12 mouse cellular contexts compared by ENCODE assay signal in the genomic region with DNA sequence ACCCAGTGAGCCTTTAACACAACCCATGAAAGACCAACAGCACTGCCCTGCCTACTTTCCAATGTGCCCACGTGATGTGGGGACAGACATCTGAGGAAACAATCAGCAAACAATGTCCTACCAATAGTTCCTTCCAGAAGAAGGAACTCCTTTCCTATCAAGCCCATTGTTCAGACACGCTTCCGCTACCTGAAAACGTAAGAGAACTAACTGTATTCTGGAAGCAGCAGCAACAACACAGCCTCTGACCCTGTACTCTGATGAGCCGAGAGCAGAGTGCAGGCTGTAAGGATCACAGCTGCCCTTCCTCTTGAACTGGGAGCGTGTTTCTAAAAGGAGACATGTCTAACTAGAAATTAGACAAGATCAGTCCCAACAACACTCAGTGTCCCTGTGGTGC. TPM values are rescaled to one million over a fixed set of nuclear protein-coding genes. Genes with fewer than 3 reads are reported as not detected.
DNase-seq lines count a peak whose midpoint lies in the region; ATAC-seq and TF ChIP-seq lines count a peak whose summit lies in the region.
"Had no signal": no experiment of that assay in that cellular context is flagged by ENCODE, and none has a peak within 500 bp of the region (broad histone marks: within the 10 kb centered on the region; RNA-seq: fewer than 3 reads in every experiment).

No protein-coding gene starts in this region.

- H3K27me3 ChIP-seq in hindbrain, postnatal 0 days (ENCODE audit: insufficient read depth, low read length): no peaks in the 10 kb centered on the region
- H3K27me3 ChIP-seq in hindbrain, embryonic 12.5 days: no peaks in the 10 kb centered on the region
- H3K27me3 ChIP-seq in heart, embryonic 12.5 days (replicated peaks): no peaks in the 10 kb centered on the region
- no peaks in the 10 kb centered on the region for H3K27me3 ChIP-seq in lung, embryonic 16.5 days (ENCODE audit: control insufficient read depth, insufficient read depth, low read depth, low read length)
- H3K27me3 ChIP-seq in forebrain, embryonic 13.5 days: no peaks in the 10 kb centered on the region

- no peaks in the 10 kb centered on the region for H3K36me3 ChIP-seq in hindbrain, postnatal 0 days (ENCODE audit: insufficient read depth, low read length)
- no peaks in the 10 kb centered on the region for H3K36me3 ChIP-seq in hindbrain, embryonic 12.5 days
- H3K36me3 ChIP-seq in heart, embryonic 12.5 days: no peaks in the 10 kb centered on the region
- H3K36me3 ChIP-seq in lung, embryonic 16.5 days (ENCODE audit: control insufficient read depth, insufficient read depth, low read length): no peaks in the 10 kb centered on the region
- H3K36me3 ChIP-seq in forebrain, embryonic 13.5 days (ENCODE audit: poor library complexity, severe bottlenecking): no peaks in the 10 kb centered on the region

- H3K4me1 ChIP-seq in hindbrain, postnatal 0 days (ENCODE audit: insufficient read depth, low read length): 0 out of 2 replicates have a peak, but pooled peaks cover 3% of the 10 kb centered on the region
- peaks cover 24% of the 10 kb centered on the region for H3K4me1 ChIP-seq in hindbrain, embryonic 12.5 days
- peaks cover 66% of the 10 kb centered on the region for H3K4me1 ChIP-seq in brown adipose tissue, adult 24 weeks (ENCODE audit: control insufficient read depth, insufficient read depth, insufficient read length, low read length)
- H3K4me1 ChIP-seq in heart, embryonic 12.5 days (replicated peaks): peaks cover 62% of the 10 kb centered on the region
- peaks cover 24% of the 10 kb centered on the region for H3K4me1 ChIP-seq in lung, embryonic 16.5 days (replicated peaks; ENCODE audit: control insufficient read depth, insufficient read depth, low read length)
- H3K4me1 ChIP-seq in forebrain, embryonic 13.5 days: peaks cover 10% of the 10 kb centered on the region

- ATAC-seq in hindbrain, postnatal 0 days: no peak
- no peak for ATAC-seq in hindbrain, embryonic 12.5 days (ENCODE audit: low FRiP score)
- no peak for ATAC-seq in heart, embryonic 12.5 days (ENCODE audit: insufficient number of reproducible peaks, low FRiP score)
- ATAC-seq in lung, embryonic 16.5 days (ENCODE audit: low read depth): no peak
- no peak for ATAC-seq in forebrain, embryonic 13.5 days
- ATAC-seq: forebrain, embryonic 16.5 days had no signal

- no peak for DNase-seq in hindbrain, postnatal 0 days (ENCODE audit: low spot score)
- DNase-seq in embryo, embryonic 9.5 days (ENCODE audit: extremely low spot score): no peak
- no peak for DNase-seq in ovary, postnatal 36 days (ENCODE audit: low spot score)
- DNase-seq: retina, postnatal 1 day had no signal

- no peak overlapping the region for H3K4me2 ChIP-seq in hindbrain, postnatal 0 days (ENCODE audit: low read depth, low read length)
- no peak overlapping the region for H3K4me2 ChIP-seq in hindbrain, embryonic 12.5 days (replicated peaks)
- no peak overlapping the region for H3K4me2 ChIP-seq in heart, embryonic 12.5 days
- no peak overlapping the region for H3K4me2 ChIP-seq in lung, embryonic 16.5 days (ENCODE audit: low read depth, low read length)
- no peak overlapping the region for H3K4me2 ChIP-seq in forebrain, embryonic 13.5 days

- no peak overlapping the region for H3K4me3 ChIP-seq in hindbrain, postnatal 0 days (ENCODE audit: low read length)
- no peak overlapping the region for H3K4me3 ChIP-seq in hindbrain, embryonic 12.5 days
- H3K4me3 ChIP-seq in brown adipose tissue, adult 24 weeks (ENCODE audit: insufficient read depth, low read depth, low read length): no peak overlapping the region
- no peak overlapping the region for H3K4me3 ChIP-seq in heart, embryonic 12.5 days
- no peak overlapping the region for H3K4me3 ChIP-seq in lung, embryonic 16.5 days (ENCODE audit: low read length)
- H3K4me3 ChIP-seq in forebrain, embryonic 13.5 days: no peak overlapping the region
- H3K4me3 ChIP-seq: myocyte had no signal

- 0 out of 2 replicates have a peak overlapping the region, but pooled peaks have one; percentile 7 for H3K27ac ChIP-seq in hindbrain, postnatal 0 days
- H3K27ac ChIP-seq in hindbrain, embryonic 12.5 days: no peak overlapping the region
- H3K27ac ChIP-seq in brown adipose tissue, adult 24 weeks (replicated peaks; ENCODE audit: low read depth, low read length): peak overlapping the region; percentile 100
- 0 out of 2 replicates have a peak overlapping the region, but pooled peaks have one; percentile 7 for H3K27ac ChIP-seq in heart, embryonic 12.5 days (ENCODE audit: poor library complexity, severe bottlenecking)
- H3K27ac ChIP-seq in lung, embryonic 16.5 days (ENCODE audit: low read length): 0 out of 2 replicates have a peak overlapping the region, but pooled peaks have one; percentile 14
- no peak overlapping the region for H3K27ac ChIP-seq in forebrain, embryonic 13.5 days
- H3K27ac ChIP-seq: macrophage had no signal

- 82% methylated on average over 6 of the region's 6 CpGs for WGBS in hindbrain, postnatal 0 days
- 83% methylated on average over 6 of the region's 6 CpGs for WGBS in hindbrain, embryonic 12.5 days
- WGBS in heart, embryonic 12.5 days: 61% methylated on average over 6 of the region's 6 CpGs
- WGBS in lung, embryonic 16.5 days: 45% methylated on average over 6 of the region's 6 CpGs
- 76% methylated on average over 6 of the region's 6 CpGs for WGBS in forebrain, embryonic 13.5 days

- no peak for TF ChIP-seq CTCF in hindbrain, postnatal 0 days (IDR thresholded peaks at IDR 0.05; ENCODE audit: low read depth)

- H3K9me3 ChIP-seq in hindbrain, postnatal 0 days (ENCODE audit: low read length): no peaks in the 10 kb centered on the region
- no peaks in the 10 kb centered on the region for H3K9me3 ChIP-seq in hindbrain, embryonic 12.5 days (replicated peaks)
- no peaks in the 10 kb centered on the region for H3K9me3 ChIP-seq in heart, embryonic 12.5 days (replicated peaks)
- H3K9me3 ChIP-seq in lung, embryonic 16.5 days (ENCODE audit: control insufficient read depth, low read length): no peaks in the 10 kb centered on the region
- no peaks in the 10 kb centered on the region for H3K9me3 ChIP-seq in forebrain, embryonic 13.5 days (replicated peaks)

- no peak overlapping the region for H3K9ac ChIP-seq in hindbrain, postnatal 0 days (replicated peaks; ENCODE audit: low read length)
- H3K9ac ChIP-seq in hindbrain, embryonic 12.5 days: no peak overlapping the region
- no peak overlapping the region for H3K9ac ChIP-seq in heart, embryonic 12.5 days
- H3K9ac ChIP-seq in lung, embryonic 16.5 days (ENCODE audit: low read length): no peak overlapping the region
- H3K9ac ChIP-seq in forebrain, embryonic 13.5 days: no peak overlapping the region

RNA-seq across cellular contexts. Expression of a gene that starts 13.9 kb away (rescaled TPM):
- 42.9 and 48.3 TPM in 2 replicates for total RNA-seq in hindbrain, postnatal 0 days (2014; rRNA removed)
- polyA plus RNA-seq in hindbrain, postnatal 0 days (2015; fragmentation: Nextera tagmentation; extraction: Ambion mirVana): 15.7 and 19.5 TPM in 2 replicates
- 29.0 and 33.5 TPM in 2 replicates for polyA plus RNA-seq in hindbrain, embryonic 12.5 days (2016; fragmentation: Nextera tagmentation; extraction: Ambion mirVana)
- 37.2 and 41.9 TPM in 2 replicates for polyA plus RNA-seq in brown adipose tissue, adult 24 weeks (2012; ENCODE audit: insufficient read depth, insufficient read length, missing spikeins)
- 20.6 and 21.1 TPM in 2 replicates for polyA plus RNA-seq in heart, embryonic 12.5 days (2016; fragmentation: Nextera tagmentation; extraction: Ambion mirVana)
- 14.1 and 14.4 TPM in 2 replicates for polyA plus RNA-seq in lung, embryonic 16.5 days (2015; fragmentation: Nextera tagmentation; extraction: Ambion mirVana)
- 22.7 and 24.5 TPM in 2 replicates for polyA plus RNA-seq in forebrain, embryonic 13.5 days (2015; fragmentation: Nextera tagmentation; extraction: Ambion mirVana)

RNA-seq across cellular contexts. Expression of a gene that starts 55.5 kb away (rescaled TPM):
- total RNA-seq in hindbrain, postnatal 0 days (2014; rRNA removed): 19.7 and 20.6 TPM in 2 replicates
- 12.6 and 12.8 TPM in 2 replicates for polyA plus RNA-seq in hindbrain, postnatal 0 days (2015; fragmentation: Nextera tagmentation; extraction: Ambion mirVana)
- 17.1 and 19.9 TPM in 2 replicates for polyA plus RNA-seq in hindbrain, embryonic 12.5 days (2016; fragmentation: Nextera tagmentation; extraction: Ambion mirVana)
- polyA plus RNA-seq in brown adipose tissue, adult 24 weeks (2012; ENCODE audit: insufficient read depth, insufficient read length, missing spikeins): 5.5 and 7.6 TPM in 2 replicates
- 14.8 and 16.2 TPM in 2 replicates for polyA plus RNA-seq in heart, embryonic 12.5 days (2016; fragmentation: Nextera tagmentation; extraction: Ambion mirVana)
- polyA plus RNA-seq in lung, embryonic 16.5 days (2015; fragmentation: Nextera tagmentation; extraction: Ambion mirVana): 17.9 and 18.2 TPM in 2 replicates
- polyA plus RNA-seq in forebrain, embryonic 13.5 days (2015; fragmentation: Nextera tagmentation; extraction: Ambion mirVana): 14.1 and 16.9 TPM in 2 replicates

Comparison
In these comparisons a context has a peak if more than half of its experiments do, and no peak if none do; other contexts are left out.
1. H3K27ac ChIP-seq: peak in hindbrain, postnatal 0 days (single experiment), brown adipose tissue, adult 24 weeks (single experiment), heart, embryonic 12.5 days (single experiment) and lung, embryonic 16.5 days (single experiment); none in hindbrain, embryonic 12.5 days (single experiment) and forebrain, embryonic 13.5 days (single experiment).